Mouse (Mus musculus) MN1 (cell line): Measurements from ENCODE around the gene Ttf2.

Source experiments
- DNase-seq: peaks from one replicate; pipeline ENCODE4 v3.0.0-alpha.2; 2016; ENCODE audit warnings: low spot score

Ttf2 gene

DNA sequence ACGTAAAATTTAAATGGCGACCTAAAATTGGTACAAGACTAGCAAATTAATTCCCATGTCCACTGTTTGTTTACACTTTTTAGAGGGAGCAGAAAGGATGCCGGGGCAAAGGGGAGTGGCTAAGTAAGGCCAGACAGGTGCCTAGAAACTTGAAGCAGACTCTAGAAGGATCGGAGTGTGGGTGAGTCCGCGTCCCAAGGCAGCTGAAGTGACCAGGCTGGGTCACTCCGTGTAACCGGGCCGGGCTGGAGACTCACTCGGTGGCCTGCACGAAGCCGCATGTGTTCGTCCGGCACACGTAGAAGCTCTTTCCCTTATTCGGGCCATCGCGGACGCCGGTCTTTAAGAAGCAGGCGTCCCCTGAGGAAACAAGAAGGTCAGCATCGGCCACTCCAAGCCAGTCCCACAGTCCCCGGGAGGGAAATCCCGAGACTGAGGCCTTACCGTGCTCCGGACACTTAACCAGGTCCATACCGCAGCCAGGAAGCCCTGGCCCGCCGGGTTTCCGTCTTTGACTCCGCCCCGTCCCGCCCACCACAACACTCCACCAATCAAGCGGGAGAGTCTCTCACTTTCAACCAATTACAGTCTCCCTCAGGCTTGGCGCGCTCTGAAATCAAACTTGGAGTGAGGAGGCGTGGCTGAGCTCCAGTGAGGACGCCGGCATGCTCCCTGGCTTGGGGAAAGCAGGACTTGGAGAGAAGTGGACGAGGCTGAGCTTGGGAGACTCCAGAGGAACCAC, at the start of gene Ttf2:
Gene Ttf2, minus strand, starts transcription at position 488 of the 742 bp plus-strand sequence.
- peak; percentile 91 for DNase-seq

DNA sequence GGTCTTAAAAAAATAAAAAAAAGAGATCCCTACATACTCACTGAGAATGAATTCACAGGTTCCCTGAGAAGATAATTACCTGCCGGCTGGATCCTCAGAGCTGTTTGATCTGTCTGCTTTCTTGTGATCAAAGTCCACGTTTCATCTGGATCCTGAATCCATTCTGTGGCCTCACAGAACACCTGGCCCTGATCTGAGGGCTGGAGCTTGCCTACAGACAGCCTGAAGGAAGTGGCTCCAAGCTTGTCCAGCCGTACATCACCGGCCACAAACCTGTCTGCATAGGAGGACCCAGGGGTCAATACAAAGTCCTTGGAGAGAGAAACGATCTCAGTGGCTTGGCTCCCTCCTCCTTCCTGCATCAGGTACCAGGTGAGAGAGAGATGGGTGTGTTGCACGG, 49.0 kb upstream of the Ttf2 start:
- no peak for DNase-seq

DNA sequence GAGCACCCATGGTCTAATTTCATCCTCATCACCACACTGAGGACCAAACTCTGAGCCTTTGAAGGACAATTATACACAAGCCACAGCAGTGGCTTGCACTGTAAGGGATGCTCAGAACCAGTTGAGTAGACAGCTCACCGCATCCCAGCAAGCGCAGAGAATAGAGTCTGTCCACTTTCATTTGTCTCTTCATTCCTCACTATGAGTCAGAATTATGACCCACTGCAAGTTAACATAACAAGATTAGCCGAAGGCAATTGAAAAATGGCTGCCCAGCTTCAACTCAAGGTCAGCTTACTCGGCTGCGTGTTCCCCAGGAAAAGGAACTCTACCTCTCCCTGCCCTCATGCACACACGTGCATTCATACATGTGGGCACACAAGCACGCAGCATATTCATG, 46.6 kb upstream of the Ttf2 start:
- DNase-seq: peak; percentile 51

DNA sequence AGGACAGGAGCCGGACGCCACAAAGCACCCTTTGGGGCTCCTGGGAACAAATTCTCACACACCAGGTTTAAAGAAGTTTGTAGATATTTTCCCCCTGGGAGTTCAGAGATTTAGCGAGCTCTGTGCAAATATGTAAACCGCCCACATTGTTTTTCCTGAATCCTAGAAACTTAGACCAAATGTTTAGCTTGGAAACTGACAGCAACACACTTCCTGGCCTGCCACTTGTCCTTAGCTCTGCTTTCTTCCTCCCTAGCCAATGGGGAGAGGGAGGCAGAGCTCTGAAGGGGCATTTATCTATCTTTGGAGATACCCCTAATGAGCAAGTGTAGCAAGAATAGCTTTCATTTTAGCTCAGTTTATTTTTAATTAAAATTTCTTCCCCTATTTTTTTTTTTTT, 45.8 kb upstream of the Ttf2 start:
- no peak for DNase-seq

DNA sequence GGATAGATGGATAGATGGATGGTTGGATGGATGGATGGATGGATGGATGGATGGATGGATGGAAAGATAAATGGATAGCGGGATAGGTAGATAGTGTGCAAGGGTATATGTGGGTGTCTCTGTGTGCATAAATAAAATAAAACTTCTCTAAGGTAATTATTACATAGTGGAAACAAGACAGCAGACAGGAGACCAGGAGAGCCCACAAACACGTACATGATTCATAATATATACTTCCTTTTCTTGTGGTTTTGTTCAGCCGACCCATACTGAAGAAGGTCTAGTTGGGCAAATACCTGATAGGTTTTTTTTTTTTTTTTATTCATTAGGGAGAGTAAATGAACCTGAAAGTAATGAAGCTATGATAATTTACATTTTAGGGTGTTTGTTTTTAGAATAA, 44.1 kb upstream of the Ttf2 start:
- no peak for DNase-seq

DNA sequence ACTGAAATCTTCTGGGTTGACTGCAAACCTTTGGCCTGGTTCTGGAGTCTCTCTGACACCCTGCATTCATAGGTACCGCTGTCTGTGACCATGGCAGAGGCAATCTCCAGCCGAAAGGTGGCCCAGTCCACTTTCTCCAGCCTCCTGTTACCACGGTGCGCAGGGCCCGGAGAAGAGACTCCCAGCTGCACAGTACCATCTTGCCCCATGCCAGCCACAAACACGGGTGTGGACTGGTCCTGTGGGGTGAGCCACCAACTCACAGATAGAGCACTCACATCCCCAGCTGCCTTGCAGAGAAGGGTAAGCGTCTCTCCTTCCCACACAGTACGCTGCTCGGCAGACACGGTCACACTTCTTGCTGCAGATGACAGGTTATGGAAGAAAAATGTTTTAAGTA, 43.5 kb upstream of the Ttf2 start:
- DNase-seq: no peak

DNA sequence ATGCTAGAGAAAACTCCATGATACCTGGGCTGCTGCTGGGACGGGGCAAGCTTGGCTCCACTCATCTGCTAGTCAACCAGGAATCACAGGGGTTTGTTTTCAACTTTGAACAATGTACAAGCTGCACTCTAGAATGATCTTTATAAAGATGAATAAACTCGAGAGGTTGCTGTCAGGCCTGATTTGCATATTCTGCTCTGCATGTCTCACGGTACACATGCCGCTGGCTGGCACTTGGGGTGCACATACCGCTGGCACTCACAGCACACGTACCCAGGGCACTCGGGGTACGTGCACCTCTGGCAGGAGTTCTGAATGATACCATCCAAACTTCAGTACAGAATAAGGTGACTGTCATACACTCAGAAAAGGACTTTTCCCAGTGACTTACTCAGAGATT, 43.1 kb upstream of the Ttf2 start:
- no peak for DNase-seq

DNA sequence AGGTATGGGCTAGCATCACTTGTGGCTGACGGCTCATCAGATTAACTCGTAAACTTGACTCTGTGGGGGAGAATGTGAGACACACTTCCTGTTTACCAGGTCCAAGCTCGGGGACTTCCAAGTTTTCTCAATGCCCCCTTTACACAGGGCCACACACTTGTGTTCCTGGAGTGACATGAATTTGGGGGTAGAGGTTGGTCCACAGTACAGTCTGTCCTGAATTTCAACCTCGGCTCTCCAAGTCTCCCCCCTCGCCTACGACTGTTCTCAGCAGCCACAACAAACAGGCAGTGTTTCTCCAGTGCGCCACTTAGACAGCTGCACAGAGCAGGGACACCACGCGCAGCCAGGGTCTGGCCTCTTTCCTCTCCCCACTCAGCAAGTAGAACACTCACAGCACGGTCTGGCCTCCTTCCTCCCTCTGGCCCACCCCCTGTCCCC, 42.7 kb upstream of the Ttf2 start:
- DNase-seq: no peak

DNA sequence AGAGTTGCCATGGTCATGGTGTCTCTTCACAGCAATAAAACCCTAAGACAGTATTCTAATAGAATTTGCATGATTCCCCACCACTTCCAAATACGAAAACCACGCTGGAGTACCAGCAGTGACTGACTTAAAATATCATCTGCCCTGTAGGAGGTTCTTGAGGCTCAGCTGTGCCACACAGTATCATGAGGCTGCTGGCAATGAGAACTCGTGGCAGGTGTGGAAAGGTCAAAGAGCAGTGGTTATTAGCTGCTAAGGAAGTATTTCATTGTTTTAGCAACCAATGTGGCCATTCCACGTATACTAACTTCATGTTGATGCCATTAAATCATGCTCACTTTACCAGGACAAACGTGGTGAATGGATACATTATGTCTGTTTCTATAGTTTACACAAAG, 41.7 kb upstream of the Ttf2 start:
- DNase-seq: no peak

DNA sequence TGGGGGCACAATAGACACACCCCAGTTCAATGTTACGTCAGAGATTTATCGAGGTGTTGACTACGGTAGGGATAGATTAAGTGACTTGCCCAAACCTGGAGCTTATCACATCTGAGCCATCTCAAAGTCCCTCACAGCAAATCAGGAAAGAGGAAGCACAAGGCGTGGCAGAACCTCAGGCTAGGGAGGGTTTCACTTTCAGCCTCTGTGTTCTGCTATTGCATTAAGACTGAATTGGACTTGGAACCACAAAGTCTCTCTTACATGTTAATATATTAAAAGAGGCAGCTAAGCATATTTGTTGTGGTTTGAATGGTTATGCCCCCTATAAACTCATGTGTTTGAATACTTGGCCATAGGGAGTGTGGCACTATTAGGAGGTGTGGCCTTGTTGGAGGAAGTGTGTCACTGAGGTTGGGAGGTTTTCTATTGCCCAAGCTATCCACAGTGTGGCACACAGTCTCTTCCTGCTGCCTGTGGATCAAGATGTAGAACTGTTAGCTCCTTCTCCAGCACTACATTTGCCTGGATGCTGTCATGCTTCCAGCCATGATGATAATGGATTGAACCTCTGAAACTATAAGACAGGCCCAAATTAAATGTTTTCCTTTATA, 41.2 kb upstream of the Ttf2 start:
- DNase-seq: no peak

DNA sequence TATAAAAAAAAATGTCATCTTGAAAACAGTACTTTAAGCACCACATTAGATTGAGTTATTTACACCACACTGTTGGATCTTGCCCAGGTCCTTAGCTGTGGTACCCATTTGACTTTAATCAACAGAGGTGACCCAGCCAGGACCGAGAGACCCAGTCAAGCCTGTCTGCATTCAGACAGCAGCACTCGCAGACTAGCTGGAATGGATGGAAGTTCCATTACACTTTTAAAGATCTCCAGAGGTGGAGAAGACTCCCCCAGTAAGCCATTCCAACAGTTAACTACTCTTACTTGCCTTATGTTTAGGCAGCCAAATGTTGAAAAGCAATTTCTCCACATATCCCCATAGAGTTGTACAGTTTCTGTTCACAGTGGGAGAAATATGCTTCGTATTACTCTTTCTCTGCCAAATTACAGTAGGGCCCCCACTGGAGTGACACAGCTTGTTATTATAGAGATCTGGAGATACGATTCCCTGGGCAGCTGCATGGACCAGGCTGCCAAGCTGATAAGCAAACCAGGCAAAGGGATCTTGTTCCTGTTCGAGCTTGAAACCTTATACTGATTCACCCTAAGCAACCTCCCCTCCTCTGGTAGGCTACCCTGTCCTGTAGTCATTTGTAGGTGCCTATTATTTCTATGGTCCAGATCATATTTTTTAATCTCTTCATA, 37.8 kb upstream of the Ttf2 start:
- DNase-seq: peak; percentile 12

DNA sequence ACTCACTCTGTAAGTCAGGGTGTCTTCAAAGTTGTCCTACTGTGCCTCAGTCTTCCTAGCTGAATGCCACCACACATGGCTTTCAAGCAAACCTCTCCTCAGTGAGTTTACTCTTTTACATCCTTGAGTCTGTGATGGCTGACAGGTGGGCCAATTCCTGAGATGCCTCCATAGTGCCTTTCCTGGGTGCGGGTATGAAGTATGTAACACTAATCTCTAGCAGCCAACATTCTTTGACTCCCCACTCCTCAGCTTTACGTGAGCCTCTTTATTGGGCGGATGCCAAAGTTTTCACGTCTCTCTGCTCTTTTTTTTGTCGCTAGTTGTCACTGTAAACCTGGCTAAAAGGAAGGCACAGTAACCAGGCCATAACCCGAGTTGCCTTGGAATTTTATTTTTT, 35.9 kb upstream of the Ttf2 start:
- DNase-seq: no peak

DNA sequence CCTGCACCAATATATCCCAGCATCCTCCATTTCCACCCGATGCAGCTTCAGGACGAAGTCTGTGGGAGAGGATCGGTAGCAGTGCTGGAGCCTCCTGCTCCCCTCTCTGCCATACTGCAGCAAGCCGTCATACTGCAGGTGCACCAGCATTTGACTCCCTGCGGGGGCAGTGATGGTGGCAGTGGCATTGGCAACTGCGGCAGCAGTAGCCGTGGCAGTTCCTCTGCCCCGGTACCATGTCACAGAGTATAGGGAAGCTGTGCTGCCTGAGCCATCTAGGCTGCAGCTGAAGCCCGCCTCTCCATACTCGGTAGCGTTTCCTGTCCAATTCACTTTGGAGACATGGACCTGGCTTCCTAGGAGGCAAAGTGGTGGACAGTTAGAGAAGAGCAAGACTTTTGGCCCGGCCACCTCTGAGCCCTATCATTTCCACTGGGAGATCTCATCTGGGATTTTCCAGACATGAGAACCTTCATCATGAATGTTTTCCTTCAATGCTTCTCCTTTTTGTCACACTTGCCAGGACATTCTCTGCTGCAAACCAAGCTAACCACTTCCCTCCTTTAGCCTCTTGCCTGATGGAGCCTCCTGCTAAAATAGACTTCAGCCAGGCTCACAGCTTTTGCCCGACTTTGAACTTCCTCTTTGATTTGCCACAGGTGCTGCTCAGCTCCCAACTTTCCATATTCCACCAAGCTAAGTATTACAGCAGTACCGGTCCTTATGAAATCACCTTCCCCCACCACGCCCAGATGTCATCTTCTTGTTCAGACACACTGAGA, 34.3 kb upstream of the Ttf2 start:
- DNase-seq: no peak

DNA sequence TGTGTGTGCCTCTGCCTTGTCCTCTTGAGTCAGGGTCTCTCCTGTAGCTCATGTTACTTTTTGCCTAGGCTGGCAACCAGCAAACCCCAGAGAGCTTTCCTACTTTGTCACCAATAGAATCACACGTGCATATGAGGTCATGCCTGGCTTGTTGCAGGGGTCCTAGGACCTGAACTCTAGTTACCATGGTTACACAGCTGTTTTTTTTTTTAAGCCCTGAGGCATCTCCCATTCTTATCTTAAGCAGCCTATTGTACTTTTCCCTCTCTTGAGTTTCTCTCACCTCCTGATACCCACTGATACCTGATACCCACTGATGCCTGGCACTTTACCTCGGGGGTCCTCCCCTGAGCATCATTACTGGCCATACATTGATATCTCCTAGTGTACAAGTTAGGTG, 30.3 kb upstream of the Ttf2 start:
- DNase-seq: no peak

DNA sequence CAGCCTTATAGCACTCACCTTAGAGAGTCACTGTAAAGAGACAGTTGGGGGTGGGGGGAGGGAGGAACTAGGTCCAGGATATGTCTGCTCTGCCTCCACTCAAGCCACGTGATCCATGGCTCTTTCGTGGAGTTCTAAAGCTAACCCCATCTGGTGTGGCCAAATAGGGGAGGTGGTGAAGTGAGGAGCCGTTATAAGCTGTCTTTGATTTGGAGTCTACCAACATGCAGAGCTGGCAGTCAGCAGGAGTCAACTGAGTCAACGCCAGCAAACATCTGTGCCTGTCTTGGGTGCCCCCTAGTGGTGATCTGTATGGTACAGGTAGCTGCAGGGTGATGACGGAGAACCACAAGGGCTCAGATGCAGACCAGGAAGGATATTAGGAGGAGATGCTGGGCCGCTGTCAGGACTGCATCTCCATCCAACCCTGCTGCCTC, 29.5 kb upstream of the Ttf2 start:
- peak; percentile 58 for DNase-seq

DNA sequence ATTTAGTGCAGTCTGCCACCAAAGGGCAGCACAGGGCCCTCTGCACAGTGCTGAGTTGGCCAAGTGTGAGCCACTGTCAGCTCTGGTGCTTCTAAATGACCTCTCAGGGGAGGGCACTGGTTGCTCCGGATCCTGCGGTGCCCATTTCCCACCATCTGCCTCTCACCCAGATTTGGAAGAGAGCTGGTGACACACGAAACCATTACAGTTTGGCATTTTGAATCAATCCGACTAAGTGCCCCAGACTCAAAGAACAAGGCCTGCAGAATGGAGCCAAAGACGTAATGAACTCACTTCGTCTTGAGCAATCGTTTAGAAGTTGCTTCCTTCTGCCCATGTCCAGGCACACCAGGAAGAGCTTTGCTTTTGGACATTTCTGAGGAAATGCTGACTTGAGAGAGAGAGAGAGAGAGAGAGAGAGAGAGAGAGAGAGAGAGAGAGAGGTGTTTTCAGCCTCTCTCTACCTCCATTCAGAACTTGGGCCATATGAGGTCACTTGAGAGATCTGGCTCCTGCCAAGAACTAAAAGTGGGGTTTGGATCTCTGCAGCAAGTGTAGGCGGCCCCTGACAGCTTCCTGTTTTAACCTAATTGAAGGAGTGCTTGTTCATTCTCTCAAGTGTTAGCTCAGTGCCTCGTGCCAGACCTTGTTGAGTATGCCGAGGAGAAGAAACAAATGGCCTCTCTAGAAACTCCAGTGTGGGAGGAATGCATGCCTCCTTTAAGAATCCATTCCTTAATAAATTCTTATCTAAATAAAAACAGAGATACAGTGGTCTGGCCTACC, 28.5 kb upstream of the Ttf2 start:
- DNase-seq: peak; percentile 38

DNA sequence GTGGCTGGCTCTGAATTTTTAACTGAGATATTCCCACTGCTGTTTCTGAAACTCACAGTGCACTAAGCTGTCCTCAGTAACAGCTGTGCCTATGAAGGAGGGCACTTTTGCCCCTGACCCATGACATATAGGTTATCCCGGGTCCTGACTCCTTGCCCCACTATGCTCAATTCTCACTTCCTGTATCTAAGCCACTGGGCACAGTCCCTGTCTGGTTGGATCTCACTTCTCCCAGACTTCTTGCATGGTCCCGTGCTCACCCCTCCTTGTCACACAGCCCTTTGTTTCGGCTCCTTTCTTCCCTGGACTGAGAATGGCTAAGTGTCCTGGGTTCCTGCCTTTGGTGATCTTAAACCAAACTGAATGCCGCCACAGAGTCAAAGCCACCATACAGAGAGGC, 24.8 kb upstream of the Ttf2 start:
- DNase-seq: no peak

DNA sequence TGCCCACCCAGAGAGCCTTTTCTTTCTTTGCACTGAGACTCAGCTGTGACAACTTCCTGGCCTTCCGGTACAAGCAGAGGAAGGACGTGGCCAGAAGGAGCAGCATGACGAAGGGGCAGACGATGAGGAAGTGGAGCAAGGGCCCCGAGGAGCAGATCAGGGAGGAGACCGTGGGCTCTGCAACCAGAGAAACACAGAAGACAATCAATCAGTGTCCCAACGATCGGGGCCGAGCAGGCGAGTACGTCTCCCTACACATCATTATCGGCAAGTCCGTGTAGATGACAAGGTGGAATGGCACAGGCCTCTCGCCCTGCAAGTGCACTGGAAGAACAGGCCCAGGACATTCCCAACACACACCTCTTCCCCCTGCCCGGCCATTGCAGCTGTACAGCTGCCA, 24.3 kb upstream of the Ttf2 start:
- DNase-seq: no peak

DNA sequence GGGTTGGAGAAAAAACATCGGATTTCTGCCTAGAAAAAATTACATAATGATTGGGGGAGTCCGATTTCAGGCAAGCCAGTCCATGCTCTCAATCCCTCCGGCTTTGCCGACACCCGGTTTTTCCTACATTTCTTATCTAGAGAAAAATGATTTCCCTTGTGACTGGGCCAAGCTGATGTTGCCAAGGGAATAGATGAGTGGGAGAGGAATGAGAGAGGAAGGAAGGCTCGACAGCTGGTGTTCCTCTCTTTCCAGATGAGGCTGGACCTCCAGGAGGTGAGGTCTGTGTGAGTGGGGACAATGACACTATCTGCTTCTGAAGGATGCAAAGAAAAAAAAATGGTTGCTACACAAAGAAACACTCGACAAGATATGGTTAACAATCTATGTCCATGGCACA, 23.7 kb upstream of the Ttf2 start:
- DNase-seq: no peak

DNA sequence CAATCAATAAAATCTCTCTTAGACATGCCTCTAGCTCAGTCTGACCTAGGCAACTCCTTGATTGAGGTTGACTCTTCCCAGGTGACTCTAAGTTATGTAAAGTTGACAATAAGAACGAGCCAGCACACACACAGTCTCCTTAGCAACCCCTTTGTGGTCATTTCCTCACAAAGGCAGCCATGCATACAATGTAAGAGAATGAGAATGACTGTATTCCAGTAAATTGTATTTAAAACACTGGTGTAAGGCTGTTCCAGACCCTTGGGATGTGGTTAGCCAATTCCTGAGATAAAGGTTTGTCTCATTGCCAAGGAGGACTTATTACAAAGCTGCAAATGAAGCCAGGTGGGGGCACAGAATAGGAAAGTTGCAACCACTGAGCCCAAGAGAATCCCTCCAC, 20.8 kb upstream of the Ttf2 start:
- DNase-seq: no peak

DNA sequence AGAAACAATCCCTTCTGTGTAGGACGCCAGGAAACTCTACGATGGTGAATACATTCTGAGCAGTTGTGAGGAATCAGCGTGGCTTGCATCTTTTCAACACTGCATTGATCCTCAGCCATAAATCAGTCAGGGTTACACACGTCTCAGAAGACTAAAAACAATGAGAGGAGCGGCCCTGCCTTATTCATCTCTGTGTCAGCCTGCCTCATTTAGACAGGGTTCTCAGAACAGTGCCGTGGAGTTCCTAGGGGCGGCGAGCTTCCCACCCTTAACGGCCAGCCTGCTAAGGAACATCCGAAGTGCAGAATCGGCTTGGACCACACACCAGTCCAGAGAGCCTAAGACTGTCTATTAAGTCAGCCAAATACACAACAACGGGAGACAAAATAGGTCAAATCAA, 20.0 kb upstream of the Ttf2 start:
- DNase-seq: no peak

DNA sequence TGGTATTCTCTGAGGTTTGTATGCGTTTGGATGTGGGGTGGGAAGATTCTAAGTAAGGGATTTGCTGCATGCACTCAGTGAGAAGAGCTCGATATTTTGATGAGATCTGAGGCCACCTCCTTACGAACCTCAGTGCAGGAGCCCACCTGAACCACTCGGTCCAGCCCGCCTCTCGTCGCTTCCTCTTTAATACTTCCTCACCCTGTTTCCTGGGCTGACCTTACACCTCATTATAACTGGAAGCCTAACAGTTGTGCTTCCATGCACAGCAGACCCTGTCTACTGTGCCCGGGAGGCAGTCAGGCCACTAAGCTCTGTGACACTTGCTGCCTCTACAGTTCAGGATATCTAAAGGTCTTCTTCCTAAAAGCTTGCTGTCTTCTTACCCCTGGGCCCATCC, 9.8 kb upstream of the Ttf2 start:
- no peak for DNase-seq
